Mouse (Mus musculus): Measurements from ENCODE around the gene Emid1. TPM values are rescaled to one million over a fixed set of nuclear protein-coding genes. Genes with fewer than 3 reads are reported as not detected.

Gene Emid1
- polyA plus RNA-seq, 1 experiment: 0.09 TPM

GRCm38 (mm10) chr11:5150416-5151246, 1.4 kb downstream of the Emid1 start:
- Histone ChIP-seq H3K4me3 (replicated peaks) (no peak overlapping the region), H3K27me3 (ENCODE audit: control insufficient read depth) (peaks cover 54% of the 10 kb centered on the region), H3K9me3 (ENCODE audit: control insufficient read depth, low read length) (peaks cover 2% of the 10 kb centered on the region; the same call in 1 of the 2 replicates), H3K4me1 (ENCODE audit: control insufficient read depth) (peaks cover 9% of the 10 kb centered on the region), H3K36me3 (ENCODE audit: control insufficient read depth) (no peaks in the 10 kb centered on the region)
- no peak for TF ChIP-seq TAL1 (IDR thresholded peaks at IDR 0.05; ENCODE audit: low read length)
- TF ChIP-seq GATA1 (IDR thresholded peaks at IDR 0.05; ENCODE audit: low read length): no peak

- H3K36me3 ChIP-seq (ENCODE audit: control insufficient read depth): no peaks in the 10 kb centered on the region
- H3K9me3 ChIP-seq (ENCODE audit: control insufficient read depth, low read length): peaks cover 2% of the 10 kb centered on the region; the same call in 1 of the 2 replicates
- H3K4me1 ChIP-seq (ENCODE audit: control insufficient read depth): peaks cover 9% of the 10 kb centered on the region
- H3K27me3 ChIP-seq (ENCODE audit: control insufficient read depth): peaks cover 54% of the 10 kb centered on the region
- no peak for TF ChIP-seq GATA1 (IDR thresholded peaks at IDR 0.05; ENCODE audit: low read length)
- no peak for TF ChIP-seq TAL1 (IDR thresholded peaks at IDR 0.05; ENCODE audit: low read length)
- no peak overlapping the region for H3K4me3 ChIP-seq (replicated peaks)
Measured at GRCm38 (mm10) chr11:5149955-5150354, 2.1 kb downstream of the Emid1 start.

- H3K27me3 ChIP-seq (ENCODE audit: control insufficient read depth): peaks cover 52% of the 10 kb centered on the region
- H3K9me3 ChIP-seq (ENCODE audit: control insufficient read depth, low read length): peaks cover 2% of the 10 kb centered on the region; the same call in 1 of the 2 replicates
- no peaks in the 10 kb centered on the region for H3K36me3 ChIP-seq (ENCODE audit: control insufficient read depth)
- H3K4me1 ChIP-seq (ENCODE audit: control insufficient read depth): peaks cover 9% of the 10 kb centered on the region
- H3K4me3 ChIP-seq (replicated peaks): no peak overlapping the region
- TF ChIP-seq GATA1 (IDR thresholded peaks at IDR 0.05; ENCODE audit: low read length): no peak
Measured at GRCm38 (mm10) chr11:5149249-5149648, 2.8 kb downstream of the Emid1 start.

- Histone ChIP-seq H3K4me3 (replicated peaks) (no peak overlapping the region), H3K36me3 (ENCODE audit: control insufficient read depth) (no peaks in the 10 kb centered on the region), H3K27me3 (ENCODE audit: control insufficient read depth) (peaks cover 18% of the 10 kb centered on the region), H3K9me3 (ENCODE audit: control insufficient read depth, low read length) (no peaks in the 10 kb centered on the region), H3K4me1 (ENCODE audit: control insufficient read depth) (peaks cover 7% of the 10 kb centered on the region)
- TF ChIP-seq GATA1 (IDR thresholded peaks at IDR 0.05; ENCODE audit: low read length): no peak
- no peak for TF ChIP-seq TAL1 (IDR thresholded peaks at IDR 0.05; ENCODE audit: low read length)
Measured at GRCm38 (mm10) chr11:5145600-5145999, 6.5 kb downstream of the Emid1 start.

- Histone ChIP-seq H3K36me3 (ENCODE audit: control insufficient read depth) (no peaks in the 10 kb centered on the region), H3K27me3 (ENCODE audit: control insufficient read depth) (no peaks in the 10 kb centered on the region), H3K9me3 (ENCODE audit: control insufficient read depth, low read length) (no peaks in the 10 kb centered on the region), H3K4me3 (replicated peaks) (no peak overlapping the region), H3K4me1 (ENCODE audit: control insufficient read depth) (peaks cover 5% of the 10 kb centered on the region)
- TF ChIP-seq GATA1 (IDR thresholded peaks at IDR 0.05; ENCODE audit: low read length): no peak
- no peak for TF ChIP-seq TAL1 (IDR thresholded peaks at IDR 0.05; ENCODE audit: low read length)
Measured at GRCm38 (mm10) chr11:5141965-5142364, 10.1 kb downstream of the Emid1 start.

- H3K9me3 ChIP-seq (ENCODE audit: control insufficient read depth, low read length): no peaks in the 10 kb centered on the region
- H3K36me3 ChIP-seq (ENCODE audit: control insufficient read depth): no peaks in the 10 kb centered on the region
- H3K4me1 ChIP-seq (ENCODE audit: control insufficient read depth): peaks cover 5% of the 10 kb centered on the region
- TF ChIP-seq TAL1 (IDR thresholded peaks at IDR 0.05; ENCODE audit: low read length) (no peak), GATA1 (IDR thresholded peaks at IDR 0.05; ENCODE audit: low read length) (no peak)
- no peak overlapping the region for H3K4me3 ChIP-seq (replicated peaks)
- no peaks in the 10 kb centered on the region for H3K27me3 ChIP-seq (ENCODE audit: control insufficient read depth)
Measured at GRCm38 (mm10) chr11:5141252-5141651, 10.8 kb downstream of the Emid1 start.

GRCm38 (mm10) chr11:5140619-5141018, 11.4 kb downstream of the Emid1 start:
- Histone ChIP-seq H3K9me3 (ENCODE audit: control insufficient read depth, low read length) (no peaks in the 10 kb centered on the region), H3K36me3 (ENCODE audit: control insufficient read depth) (no peaks in the 10 kb centered on the region), H3K27me3 (ENCODE audit: control insufficient read depth) (no peaks in the 10 kb centered on the region), H3K4me1 (ENCODE audit: control insufficient read depth) (peaks cover 5% of the 10 kb centered on the region), H3K4me3 (replicated peaks) (no peak overlapping the region)
- TF ChIP-seq TAL1 (IDR thresholded peaks at IDR 0.05; ENCODE audit: low read length): no peak
- no peak for TF ChIP-seq GATA1 (IDR thresholded peaks at IDR 0.05; ENCODE audit: low read length)

- Histone ChIP-seq H3K9me3 (ENCODE audit: control insufficient read depth, low read length) (no peaks in the 10 kb centered on the region), H3K4me1 (ENCODE audit: control insufficient read depth) (peaks cover 5% of the 10 kb centered on the region), H3K36me3 (ENCODE audit: control insufficient read depth) (no peaks in the 10 kb centered on the region), H3K4me3 (replicated peaks) (no peak overlapping the region), H3K27me3 (ENCODE audit: control insufficient read depth) (no peaks in the 10 kb centered on the region)
- TF ChIP-seq TAL1 (IDR thresholded peaks at IDR 0.05; ENCODE audit: low read length) (no peak), GATA1 (IDR thresholded peaks at IDR 0.05; ENCODE audit: low read length) (no peak)
Measured at GRCm38 (mm10) chr11:5139372-5139771, 12.7 kb downstream of the Emid1 start.

- no peaks in the 10 kb centered on the region for H3K36me3 ChIP-seq (ENCODE audit: control insufficient read depth)
- TF ChIP-seq TAL1 (IDR thresholded peaks at IDR 0.05; ENCODE audit: low read length): no peak
Measured at GRCm38 (mm10) chr11:5138642-5139041, 13.4 kb downstream of the Emid1 start.

More at GRCm38 (mm10) chr11:5138642-5139041, 13.4 kb downstream of the Emid1 start:
- Histone ChIP-seq H3K4me1 (ENCODE audit: control insufficient read depth) (peaks cover 5% of the 10 kb centered on the region), H3K27me3 (ENCODE audit: control insufficient read depth) (no peaks in the 10 kb centered on the region), H3K9me3 (ENCODE audit: control insufficient read depth, low read length) (no peaks in the 10 kb centered on the region), H3K4me3 (replicated peaks) (no peak overlapping the region)
